Mouse (Mus musculus): ENCODE measurements around the gene Tmem91. TPM values are rescaled to one million over a fixed set of nuclear protein-coding genes. Genes with fewer than 3 reads are reported as not detected.
A peak's percentile ranks its signal among the peaks of the same experiment; 100 is the strongest.

Tmem91 gene
- polyA plus RNA-seq, 1 experiment from 2014 or later = 5.7 TPM

- Histone ChIP-seq H3K4me2 (replicated peaks) (peak overlapping the region; percentile 79; the same call in 1 of the 2 replicates), H3K36me3 (no peaks in the 10 kb centered on the region), H3K4me1 (peaks cover 32% of the 10 kb centered on the region), H3K9me3 (no peaks in the 10 kb centered on the region), H3K4me3 (no peak overlapping the region), H3K27ac (no peak overlapping the region), H3K9ac (no peak overlapping the region), H3K27me3 (replicated peaks) (peaks cover 65% of the 10 kb centered on the region)
- no peak for ATAC-seq (ENCODE audit: low FRiP score, low read depth)
- 27% methylated on average over 5 of the region's 5 CpGs for WGBS
Observed at GRCm38 (mm10) chr7:25690051-25690450, 15.1 kb upstream of the Tmem91 start.

GRCm38 (mm10) chr7:25689603-25690021 is 14.6 kb upstream of the Tmem91 start:
- no peak for ATAC-seq (ENCODE audit: low FRiP score, low read depth)
- 11% methylated on average over 12 of the region's 12 CpGs for WGBS
- H3K9ac ChIP-seq = no peak overlapping the region
- H3K36me3 ChIP-seq = no peaks in the 10 kb centered on the region
- peak overlapping the region; percentile 45 for H3K4me3 ChIP-seq
- H3K9me3 ChIP-seq = no peaks in the 10 kb centered on the region
- H3K27ac ChIP-seq = no peak overlapping the region
- H3K4me2 ChIP-seq (replicated peaks) = peak overlapping the region; percentile 79
- peaks cover 65% of the 10 kb centered on the region for H3K27me3 ChIP-seq (replicated peaks)
- H3K4me1 ChIP-seq = peaks cover 32% of the 10 kb centered on the region

GRCm38 (mm10) chr7:25688810-25689586 is 14.0 kb upstream of the Tmem91 start:
- Histone ChIP-seq H3K4me3 (peak overlapping the region; percentile 45), H3K36me3 (no peaks in the 10 kb centered on the region), H3K9me3 (no peaks in the 10 kb centered on the region), H3K27me3 (replicated peaks) (peaks cover 65% of the 10 kb centered on the region), H3K4me2 (replicated peaks) (peak overlapping the region; percentile 79), H3K27ac (no peak overlapping the region), H3K9ac (peak overlapping the region; percentile 47), H3K4me1 (peaks cover 32% of the 10 kb centered on the region)
- WGBS = under 1% methylated on average over 51 of the region's 52 CpGs
- ATAC-seq (ENCODE audit: low FRiP score, low read depth) = no peak

- no peaks in the 10 kb centered on the region for H3K36me3 ChIP-seq
- under 1% methylated on average over 47 of the region's 47 CpGs for WGBS
- peaks cover 32% of the 10 kb centered on the region for H3K4me1 ChIP-seq
- peak overlapping the region; percentile 51 for H3K9ac ChIP-seq
- H3K27ac ChIP-seq = no peak overlapping the region
- H3K27me3 ChIP-seq (replicated peaks) = peaks cover 65% of the 10 kb centered on the region
- no peak for ATAC-seq (ENCODE audit: low FRiP score, low read depth)
- H3K4me3 ChIP-seq = peak overlapping the region; percentile 45
- H3K4me2 ChIP-seq (replicated peaks) = peak overlapping the region; percentile 79
- no peaks in the 10 kb centered on the region for H3K9me3 ChIP-seq
Observed at GRCm38 (mm10) chr7:25687811-25688401, 12.9 kb upstream of the Tmem91 start.

GRCm38 (mm10) chr7:25686680-25687531 is 11.9 kb upstream of the Tmem91 start, which contains the start of gene Tgfb1:
Gene Tgfb1 (plus strand): TSS chr7:25687002.
- Histone ChIP-seq H3K4me1 (peaks cover 32% of the 10 kb centered on the region), H3K4me3 (peak within 1 kb of the TSS; percentile 45), H3K9me3 (no peaks in the 10 kb centered on the region), H3K9ac (peak within 1 kb of the TSS; percentile 54), H3K27ac (no peak within 1 kb of the TSS), H3K4me2 (replicated peaks) (peak within 1 kb of the TSS; percentile 79), H3K27me3 (replicated peaks) (peaks cover 61% of the 10 kb centered on the region), H3K36me3 (no peaks in the 10 kb centered on the region)
- 2% methylated on average over 64 of the region's 69 CpGs for WGBS
- ATAC-seq (ENCODE audit: low FRiP score, low read depth) = no peak

- peaks cover 60% of the 10 kb centered on the region for H3K27me3 ChIP-seq (replicated peaks)
- peaks cover 36% of the 10 kb centered on the region for H3K4me1 ChIP-seq
- WGBS = 68% methylated on average over 21 of the region's 21 CpGs
- peak overlapping the region; percentile 79 for H3K4me2 ChIP-seq (replicated peaks)
- no peaks in the 10 kb centered on the region for H3K9me3 ChIP-seq
- H3K36me3 ChIP-seq = no peaks in the 10 kb centered on the region
- ATAC-seq (ENCODE audit: low FRiP score, low read depth) = no peak
- H3K4me3 ChIP-seq = no peak overlapping the region
- H3K9ac ChIP-seq = no peak overlapping the region
- H3K27ac ChIP-seq = no peak overlapping the region
Observed at GRCm38 (mm10) chr7:25685926-25686470, 11.0 kb upstream of the Tmem91 start.

- no peak for ATAC-seq (ENCODE audit: low FRiP score, low read depth)
- Histone ChIP-seq H3K36me3 (no peaks in the 10 kb centered on the region), H3K27me3 (replicated peaks) (peaks cover 47% of the 10 kb centered on the region), H3K9ac (no peak overlapping the region), H3K27ac (no peak overlapping the region), H3K4me3 (no peak overlapping the region), H3K9me3 (no peaks in the 10 kb centered on the region), H3K4me2 (replicated peaks) (no peak overlapping the region), H3K4me1 (peaks cover 42% of the 10 kb centered on the region)
- WGBS = 83% methylated on average over 6 of the region's 6 CpGs
Observed at GRCm38 (mm10) chr7:25684659-25685058, 9.7 kb upstream of the Tmem91 start.

GRCm38 (mm10) chr7:25683474-25684180 is 8.7 kb upstream of the Tmem91 start:
- H3K36me3 ChIP-seq = no peaks in the 10 kb centered on the region
- H3K4me1 ChIP-seq = peaks cover 34% of the 10 kb centered on the region
- 68% methylated on average over 7 of the region's 7 CpGs for WGBS
- peaks cover 37% of the 10 kb centered on the region for H3K27me3 ChIP-seq (replicated peaks)
- no peak overlapping the region for H3K9ac ChIP-seq
- H3K9me3 ChIP-seq = no peaks in the 10 kb centered on the region
- no peak overlapping the region for H3K27ac ChIP-seq
- no peak for ATAC-seq (ENCODE audit: low FRiP score, low read depth)
- no peak overlapping the region for H3K4me2 ChIP-seq (replicated peaks)
- H3K4me3 ChIP-seq = no peak overlapping the region

- no peaks in the 10 kb centered on the region for H3K36me3 ChIP-seq
- H3K27me3 ChIP-seq (replicated peaks) = peaks cover 16% of the 10 kb centered on the region
- whole genome bisulfite sequencing = 65% methylated on average over 15 of the region's 15 CpGs
- peak overlapping the region; percentile 57 for H3K4me2 ChIP-seq (replicated peaks)
- peaks cover 15% of the 10 kb centered on the region for H3K4me1 ChIP-seq
- no peak overlapping the region for H3K27ac ChIP-seq
- H3K9me3 ChIP-seq = no peaks in the 10 kb centered on the region
- peak; percentile 19 for ATAC-seq (ENCODE audit: low FRiP score, low read depth)
- no peak overlapping the region for H3K9ac ChIP-seq
- peak overlapping the region; percentile 48; the same call in 1 of the 2 replicates for H3K4me3 ChIP-seq
Observed at GRCm38 (mm10) chr7:25681341-25682231, 6.6 kb upstream of the Tmem91 start.

GRCm38 (mm10) chr7:25680514-25681258 is 5.7 kb upstream of the Tmem91 start, which contains the start of gene B9d2:
Gene B9d2 (plus strand): TSS chr7:25680780.
- peak; percentile 94 for ATAC-seq (ENCODE audit: low FRiP score, low read depth)

More at GRCm38 (mm10) chr7:25680514-25681258, 5.7 kb upstream of the Tmem91 start, which contains the start of gene B9d2:
- WGBS = under 1% methylated on average over 46 of the region's 46 CpGs
- Histone ChIP-seq H3K4me1 (peaks cover 10% of the 10 kb centered on the region; the same call in 1 of the 2 replicates), H3K27me3 (replicated peaks) (peaks cover 9% of the 10 kb centered on the region), H3K4me3 (peak within 1 kb of the TSS; percentile 48), H3K36me3 (no peaks in the 10 kb centered on the region), H3K9me3 (no peaks in the 10 kb centered on the region), H3K9ac (peak within 1 kb of the TSS; percentile 52), H3K27ac (peak within 1 kb of the TSS; percentile 75), H3K4me2 (replicated peaks) (peak within 1 kb of the TSS; percentile 57)

Measured in neural tube, embryonic 12.5 days (tissue).